Mouse (Mus musculus): ENCODE data around the gene Cdsn. TPM values are rescaled to one million over a fixed set of nuclear protein-coding genes. Genes with fewer than 3 reads are reported as not detected.

Gene Cdsn
- polyA plus RNA-seq, 1 experiment, result 28.6 TPM

- H3K4me3 ChIP-seq (ENCODE audit: insufficient read depth, low read length), result no peak overlapping the region
- TF ChIP-seq CTCF (IDR thresholded peaks at IDR 0.05; ENCODE audit: borderline replicate concordance, insufficient read depth, low read length) (no peak), POLR2A (IDR thresholded peaks at IDR 0.05; ENCODE audit: low read depth, low read length) (no peak)
- H3K27ac ChIP-seq (ENCODE audit: insufficient read depth, low read length), result no peak overlapping the region
- peaks cover 3% of the 10 kb centered on the region; the same call in 1 of the 2 replicates for H3K4me1 ChIP-seq (ENCODE audit: control insufficient read depth, insufficient read depth, low read length)
Measured at GRCm38 (mm10) chr17:35588387-35588786, 36.5 kb downstream of the Cdsn start.

- Histone ChIP-seq H3K4me3 (ENCODE audit: insufficient read depth, low read length) (no peak overlapping the region), H3K27ac (ENCODE audit: insufficient read depth, low read length) (no peak overlapping the region), H3K4me1 (ENCODE audit: control insufficient read depth, insufficient read depth, low read length) (peaks cover 3% of the 10 kb centered on the region; the same call in 1 of the 2 replicates)
- TF ChIP-seq POLR2A (IDR thresholded peaks at IDR 0.05; ENCODE audit: low read depth, low read length) (no peak), CTCF (IDR thresholded peaks at IDR 0.05; ENCODE audit: borderline replicate concordance, insufficient read depth, low read length) (peak; percentile 41; the same call in 1 of the 2 replicates)
Measured at GRCm38 (mm10) chr17:35590410-35591218, 38.7 kb downstream of the Cdsn start.

GRCm38 (mm10) chr17:35591219-35591578 is 39.3 kb downstream of the Cdsn start:
- Histone ChIP-seq H3K27ac (ENCODE audit: insufficient read depth, low read length) (no peak overlapping the region), H3K4me3 (ENCODE audit: insufficient read depth, low read length) (no peak overlapping the region), H3K4me1 (ENCODE audit: control insufficient read depth, insufficient read depth, low read length) (peaks cover 3% of the 10 kb centered on the region; the same call in 1 of the 2 replicates)
- TF ChIP-seq POLR2A (IDR thresholded peaks at IDR 0.05; ENCODE audit: low read depth, low read length) (no peak), CTCF (IDR thresholded peaks at IDR 0.05; ENCODE audit: borderline replicate concordance, insufficient read depth, low read length) (no peak)

- TF ChIP-seq POLR2A (IDR thresholded peaks at IDR 0.05; ENCODE audit: low read depth, low read length) (no peak), CTCF (IDR thresholded peaks at IDR 0.05; ENCODE audit: borderline replicate concordance, insufficient read depth, low read length) (no peak)
- no peak overlapping the region for H3K27ac ChIP-seq (ENCODE audit: insufficient read depth, low read length)
- H3K4me3 ChIP-seq (ENCODE audit: insufficient read depth, low read length), result no peak overlapping the region
- peaks cover 3% of the 10 kb centered on the region; the same call in 1 of the 2 replicates for H3K4me1 ChIP-seq (ENCODE audit: control insufficient read depth, insufficient read depth, low read length)
Measured at GRCm38 (mm10) chr17:35591731-35592130, 39.8 kb downstream of the Cdsn start.

GRCm38 (mm10) chr17:35592131-35592530 is 40.2 kb downstream of the Cdsn start:
- Histone ChIP-seq H3K4me1 (ENCODE audit: control insufficient read depth, insufficient read depth, low read length) (peaks cover 3% of the 10 kb centered on the region; the same call in 1 of the 2 replicates), H3K4me3 (ENCODE audit: insufficient read depth, low read length) (no peak overlapping the region), H3K27ac (ENCODE audit: insufficient read depth, low read length) (no peak overlapping the region)
- no peak for TF ChIP-seq CTCF (IDR thresholded peaks at IDR 0.05; ENCODE audit: borderline replicate concordance, insufficient read depth, low read length)
- TF ChIP-seq POLR2A (IDR thresholded peaks at IDR 0.05; ENCODE audit: low read depth, low read length), result no peak

DNA sequence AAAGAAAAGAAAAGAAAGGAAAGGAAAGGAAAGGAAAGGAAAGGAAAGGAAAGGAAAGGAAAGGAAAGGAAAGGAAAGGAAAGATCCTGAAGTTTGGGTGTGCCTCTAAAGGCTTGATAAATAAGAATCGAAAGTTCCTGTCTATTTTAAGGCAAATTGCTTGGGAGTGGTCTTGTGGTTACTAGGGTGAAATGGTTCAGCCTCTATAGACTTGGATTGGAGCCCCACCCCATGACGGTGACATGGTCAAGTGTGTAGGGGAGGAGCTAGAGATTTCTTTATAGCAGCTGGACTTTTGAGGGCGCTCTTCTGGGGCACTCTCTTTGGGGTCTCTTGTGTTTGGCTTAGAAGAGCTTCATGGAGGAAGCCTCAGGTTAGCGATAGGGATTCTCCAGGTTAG is 41.9 kb downstream of the Cdsn start:
- no peak overlapping the region for H3K4me3 ChIP-seq (ENCODE audit: insufficient read depth, low read length)
- H3K27ac ChIP-seq (ENCODE audit: insufficient read depth, low read length), result no peak overlapping the region
- no peak for TF ChIP-seq POLR2A (IDR thresholded peaks at IDR 0.05; ENCODE audit: low read depth, low read length)
- TF ChIP-seq CTCF (IDR thresholded peaks at IDR 0.05; ENCODE audit: borderline replicate concordance, insufficient read depth, low read length), result no peak
- peaks cover 3% of the 10 kb centered on the region; the same call in 1 of the 2 replicates for H3K4me1 ChIP-seq (ENCODE audit: control insufficient read depth, insufficient read depth, low read length)

DNA sequence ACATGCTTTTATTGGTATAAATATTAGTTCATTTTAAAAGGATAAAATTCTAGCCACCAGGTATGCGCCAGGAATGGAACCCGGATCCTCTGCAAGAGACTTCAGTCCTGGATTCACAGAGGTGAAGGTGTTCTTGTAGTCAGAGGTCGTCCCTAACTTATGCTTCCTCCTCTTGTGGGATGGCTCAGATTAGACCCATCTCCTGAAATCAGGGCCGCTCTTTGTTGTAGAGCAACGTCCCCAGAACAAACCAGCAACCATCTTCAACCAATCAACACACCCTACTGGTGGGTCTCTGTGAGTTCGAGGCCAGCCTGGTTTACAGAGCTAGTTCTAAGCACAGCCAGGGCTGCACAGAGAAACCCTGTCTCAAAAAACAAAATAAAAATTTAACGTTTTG is 42.5 kb downstream of the Cdsn start:
- Histone ChIP-seq H3K27ac (ENCODE audit: insufficient read depth, low read length) (no peak overlapping the region), H3K4me3 (ENCODE audit: insufficient read depth, low read length) (no peak overlapping the region), H3K4me1 (ENCODE audit: control insufficient read depth, insufficient read depth, low read length) (peaks cover 3% of the 10 kb centered on the region; the same call in 1 of the 2 replicates)
- TF ChIP-seq POLR2A (IDR thresholded peaks at IDR 0.05; ENCODE audit: low read depth, low read length) (no peak), CTCF (IDR thresholded peaks at IDR 0.05; ENCODE audit: borderline replicate concordance, insufficient read depth, low read length) (no peak)

- TF ChIP-seq POLR2A (IDR thresholded peaks at IDR 0.05; ENCODE audit: low read depth, low read length), result no peak
- TF ChIP-seq CTCF (IDR thresholded peaks at IDR 0.05; ENCODE audit: borderline replicate concordance, insufficient read depth, low read length), result no peak
- no peak overlapping the region for H3K27ac ChIP-seq (ENCODE audit: insufficient read depth, low read length)
- H3K4me3 ChIP-seq (ENCODE audit: insufficient read depth, low read length), result no peak overlapping the region
- no peaks in the 10 kb centered on the region; the same call in 1 of the 2 replicates for H3K4me1 ChIP-seq (ENCODE audit: control insufficient read depth, insufficient read depth, low read length)
Measured at GRCm38 (mm10) chr17:35597399-35597798, 45.5 kb downstream of the Cdsn start.

- H3K4me1 ChIP-seq (ENCODE audit: control insufficient read depth, insufficient read depth, low read length), result peaks cover 2% of the 10 kb centered on the region
- H3K4me3 ChIP-seq (ENCODE audit: insufficient read depth, low read length), result no peak within 1 kb of the TSS
- TF ChIP-seq POLR2A (IDR thresholded peaks at IDR 0.05; ENCODE audit: low read depth, low read length) (no peak), CTCF (IDR thresholded peaks at IDR 0.05; ENCODE audit: borderline replicate concordance, insufficient read depth, low read length) (no peak)
- H3K27ac ChIP-seq (ENCODE audit: insufficient read depth, low read length), result no peak within 1 kb of the TSS
Measured at GRCm38 (mm10) chr17:35601249-35601648, 49.3 kb downstream of the Cdsn start, which contains the start of gene Sfta2. TSS of gene Sfta2 (plus strand) at chr17:35601549.

- Histone ChIP-seq H3K4me1 (ENCODE audit: control insufficient read depth, insufficient read depth, low read length) (peaks cover 2% of the 10 kb centered on the region), H3K27ac (ENCODE audit: insufficient read depth, low read length) (no peak overlapping the region)
- TF ChIP-seq CTCF (IDR thresholded peaks at IDR 0.05; ENCODE audit: borderline replicate concordance, insufficient read depth, low read length) (no peak), POLR2A (IDR thresholded peaks at IDR 0.05; ENCODE audit: low read depth, low read length) (no peak)
Measured at GRCm38 (mm10) chr17:35601736-35602354, 49.9 kb downstream of the Cdsn start.

More at GRCm38 (mm10) chr17:35601736-35602354, 49.9 kb downstream of the Cdsn start:
- no peak overlapping the region for H3K4me3 ChIP-seq (ENCODE audit: insufficient read depth, low read length)

Other genes starting within 250 kb of the Cdsn start
- gene H2-Q1, start 231.7 kb upstream of the Cdsn start, polyA plus RNA-seq (2011; ENCODE audit: insufficient read length, low read depth, missing spikeins), result not detected in 2 replicates
- not detected in 2 replicates for gene H2-Q2, start 209.9 kb upstream of the Cdsn start, polyA plus RNA-seq (2011; ENCODE audit: insufficient read length, low read depth, missing spikeins)
- 6.7 and 13.7 TPM in 2 replicates for gene H2-Q4, start 172.5 kb upstream of the Cdsn start, polyA plus RNA-seq (2011; ENCODE audit: insufficient read length, low read depth, missing spikeins)
- 0.28 and 0.32 TPM in 2 replicates for gene H2-Q6, start 127.3 kb upstream of the Cdsn start, polyA plus RNA-seq (2011; ENCODE audit: insufficient read length, low read depth, missing spikeins)
- gene H2-Q7, start 113.0 kb upstream of the Cdsn start, polyA plus RNA-seq (2011; ENCODE audit: insufficient read length, low read depth, missing spikeins), result 0.57 and 1.8 TPM in 2 replicates
- gene H2-Q10, start 82.0 kb upstream of the Cdsn start, polyA plus RNA-seq (2011; ENCODE audit: insufficient read length, low read depth, missing spikeins), result not detected in 2 replicates
- 0.39 TPM in 1 of 2 replicates, not detected in the other for gene Pou5f1, start 46.1 kb upstream of the Cdsn start, polyA plus RNA-seq (2011; ENCODE audit: insufficient read length, low read depth, missing spikeins)
- gene Tcf19, start 35.3 kb upstream of the Cdsn start, polyA plus RNA-seq (2011; ENCODE audit: insufficient read length, low read depth, missing spikeins), result 25.5 and 30.6 TPM in 2 replicates
- gene Cchcr1, start 35.0 kb upstream of the Cdsn start, polyA plus RNA-seq (2011; ENCODE audit: insufficient read length, low read depth, missing spikeins), result 18.6 and 22.8 TPM in 2 replicates
- 0.63 TPM in 1 of 2 replicates, not detected in the other for gene Psors1c2, start 18.9 kb upstream of the Cdsn start, polyA plus RNA-seq (2011; ENCODE audit: insufficient read length, low read depth, missing spikeins)
- gene 2300002M23Rik, start 15.3 kb downstream of the Cdsn start, polyA plus RNA-seq (2011; ENCODE audit: insufficient read length, low read depth, missing spikeins), result not detected in 2 replicates
- gene Sfta2, start 49.4 kb downstream of the Cdsn start, polyA plus RNA-seq (2011; ENCODE audit: insufficient read length, low read depth, missing spikeins), result not detected in 2 replicates
- not detected in 2 replicates for gene Gm9573, start 74.5 kb downstream of the Cdsn start, polyA plus RNA-seq (2011; ENCODE audit: insufficient read length, low read depth, missing spikeins)
- gene Mucl3, start 91.6 kb downstream of the Cdsn start, polyA plus RNA-seq (2011; ENCODE audit: insufficient read length, low read depth, missing spikeins), result 0.18 and 0.19 TPM in 2 replicates
- gene Vars2, start 115.5 kb downstream of the Cdsn start, polyA plus RNA-seq (2011; ENCODE audit: insufficient read length, low read depth, missing spikeins), result 12.3 and 14.3 TPM in 2 replicates
- gene Gtf2h4, start 121.6 kb downstream of the Cdsn start, polyA plus RNA-seq (2011; ENCODE audit: insufficient read length, low read depth, missing spikeins), result 28.7 and 40.5 TPM in 2 replicates
- 42.9 and 46.3 TPM in 2 replicates for gene Ddr1, start 152.5 kb downstream of the Cdsn start, polyA plus RNA-seq (2011; ENCODE audit: insufficient read length, low read depth, missing spikeins)

All from embryonic fibroblast, embryonic 13.5 days (primary cell).